Mouse (Mus musculus): ENCODE measurements around the gene Atrnl1. TPM values are rescaled to one million over a fixed set of nuclear protein-coding genes. Genes with fewer than 3 reads are reported as not detected.

Gene Atrnl1
- polyA plus RNA-seq, 1 experiment from 2014 or later, result 6.9 TPM

DNA sequence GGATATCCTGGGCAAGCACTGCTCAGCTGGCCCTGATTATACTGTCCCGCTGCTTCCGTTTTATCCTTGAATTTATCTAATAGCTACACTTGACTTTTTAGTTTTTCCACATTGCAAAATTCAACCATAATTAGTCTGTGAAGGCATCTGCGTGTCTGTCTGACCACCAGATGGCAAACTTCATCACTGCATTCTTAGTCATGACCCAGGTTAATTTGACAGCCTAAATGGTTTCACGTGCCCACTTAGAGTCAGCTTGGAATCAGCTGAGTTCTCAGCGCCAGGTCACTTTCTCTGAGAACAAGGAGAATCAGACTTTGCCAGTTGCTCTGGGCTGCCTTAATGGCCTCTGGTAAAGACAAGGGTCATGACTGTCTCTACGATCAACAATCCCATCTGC, 305.5 kb downstream of the Atrnl1 start:
- H3K27ac ChIP-seq (ENCODE audit: low read depth, low read length), result no peak overlapping the region
- no peaks in the 10 kb centered on the region for H3K27me3 ChIP-seq (replicated peaks; ENCODE audit: control insufficient read depth, insufficient read depth, low read length)
- H3K9me3 ChIP-seq (replicated peaks; ENCODE audit: control insufficient read depth, low read length), result no peaks in the 10 kb centered on the region
- no peak for ATAC-seq
- peak; percentile 39 for DNase-seq (ENCODE audit: low spot score)
- no peak overlapping the region for H3K4me3 ChIP-seq (ENCODE audit: low read depth, low read length)
- no peak overlapping the region for H3K9ac ChIP-seq (ENCODE audit: low read length)
- no peaks in the 10 kb centered on the region for H3K4me1 ChIP-seq (ENCODE audit: control insufficient read depth, insufficient read depth, low read length)
- H3K36me3 ChIP-seq (ENCODE audit: control insufficient read depth, insufficient read depth, low read length), result no peaks in the 10 kb centered on the region
- no peak overlapping the region for H3K4me2 ChIP-seq (ENCODE audit: low read length)
- WGBS, result 59% methylated on average over 6 of the region's 6 CpGs

DNA sequence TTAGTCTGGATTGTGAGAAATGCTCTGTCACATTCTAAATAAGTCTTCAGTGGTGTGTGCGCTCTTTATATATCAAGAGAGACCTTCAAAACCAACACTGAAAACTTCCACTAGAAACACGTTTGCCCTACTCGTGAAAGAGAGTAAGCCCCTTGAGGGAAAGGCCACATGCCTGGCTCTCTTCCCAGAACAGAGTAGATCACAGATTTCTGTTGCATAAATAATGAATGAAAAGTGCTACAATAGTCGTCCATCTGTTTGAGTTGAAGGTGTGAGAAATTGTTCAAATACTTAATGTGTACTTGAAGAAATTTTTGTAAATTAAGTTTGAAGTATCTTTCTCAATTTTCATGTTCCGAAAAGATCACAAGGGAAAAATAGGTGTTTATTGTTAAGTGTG, 312.2 kb downstream of the Atrnl1 start:
- no peaks in the 10 kb centered on the region for H3K27me3 ChIP-seq (replicated peaks; ENCODE audit: control insufficient read depth, insufficient read depth, low read length)
- no peak overlapping the region for H3K4me3 ChIP-seq (ENCODE audit: low read depth, low read length)
- no peak overlapping the region for H3K9ac ChIP-seq (ENCODE audit: low read length)
- H3K4me1 ChIP-seq (ENCODE audit: control insufficient read depth, insufficient read depth, low read length), result peaks cover 12% of the 10 kb centered on the region; the same call in 1 of the 2 replicates
- H3K9me3 ChIP-seq (replicated peaks; ENCODE audit: control insufficient read depth, low read length), result no peaks in the 10 kb centered on the region
- H3K36me3 ChIP-seq (ENCODE audit: control insufficient read depth, insufficient read depth, low read length), result no peaks in the 10 kb centered on the region
- ATAC-seq (no peak), DNase-seq (ENCODE audit: low spot score) (peak; percentile 46)
- 65% methylated on average over 5 of the region's 5 CpGs for WGBS
- H3K4me2 ChIP-seq (ENCODE audit: low read length), result no peak overlapping the region
- no peak overlapping the region for H3K27ac ChIP-seq (ENCODE audit: low read depth, low read length)

DNA sequence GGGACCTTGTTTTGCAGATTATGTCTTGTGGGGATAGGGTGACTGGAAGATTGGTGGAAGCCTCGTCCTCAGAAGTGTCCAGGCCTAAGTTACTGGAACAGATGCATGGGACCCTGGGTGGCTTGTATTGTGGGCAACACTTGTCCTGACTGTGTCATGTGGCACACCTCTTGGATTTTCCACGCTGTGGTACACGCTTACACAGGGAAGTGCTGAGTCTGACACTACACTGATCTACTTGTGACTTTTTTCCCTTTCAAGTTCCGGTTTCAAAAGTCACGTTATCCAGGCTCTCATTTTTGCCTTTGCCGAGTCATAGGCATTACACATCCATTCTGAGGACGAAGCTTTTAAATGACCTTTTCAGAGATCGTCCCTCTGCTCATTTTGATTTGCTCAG, 314.0 kb downstream of the Atrnl1 start:
- no peak for DNase-seq (ENCODE audit: low spot score)
- WGBS, result 62% methylated on average over 8 of the region's 8 CpGs
- H3K4me2 ChIP-seq (ENCODE audit: low read length), result no peak overlapping the region

GRCm38 (mm10) chr19:57925681-57926080, 314.8 kb downstream of the Atrnl1 start:
- peaks cover 12% of the 10 kb centered on the region; the same call in 1 of the 2 replicates for H3K4me1 ChIP-seq (ENCODE audit: control insufficient read depth, insufficient read depth, low read length)
- WGBS, result 88% methylated on average over 10 of the region's 10 CpGs
- no peak overlapping the region for H3K9ac ChIP-seq (ENCODE audit: low read length)
- H3K4me2 ChIP-seq (ENCODE audit: low read length), result no peak overlapping the region
- no peak overlapping the region for H3K4me3 ChIP-seq (ENCODE audit: low read depth, low read length)
- no peaks in the 10 kb centered on the region for H3K9me3 ChIP-seq (replicated peaks; ENCODE audit: control insufficient read depth, low read length)
- ATAC-seq, result no peak
- H3K27me3 ChIP-seq (replicated peaks; ENCODE audit: control insufficient read depth, insufficient read depth, low read length), result no peaks in the 10 kb centered on the region
- H3K27ac ChIP-seq (ENCODE audit: low read depth, low read length), result no peak overlapping the region
- no peak for DNase-seq (ENCODE audit: low spot score)
- H3K36me3 ChIP-seq (ENCODE audit: control insufficient read depth, insufficient read depth, low read length), result no peaks in the 10 kb centered on the region

More for the DNA sequence above, 314.0 kb downstream of the Atrnl1 start:
- no peak overlapping the region for H3K27ac ChIP-seq (ENCODE audit: low read depth, low read length)
- H3K9ac ChIP-seq (ENCODE audit: low read length), result no peak overlapping the region
- no peaks in the 10 kb centered on the region for H3K36me3 ChIP-seq (ENCODE audit: control insufficient read depth, insufficient read depth, low read length)
- H3K9me3 ChIP-seq (replicated peaks; ENCODE audit: control insufficient read depth, low read length), result no peaks in the 10 kb centered on the region
- ATAC-seq, result no peak
- peaks cover 12% of the 10 kb centered on the region; the same call in 1 of the 2 replicates for H3K4me1 ChIP-seq (ENCODE audit: control insufficient read depth, insufficient read depth, low read length)
- H3K4me3 ChIP-seq (ENCODE audit: low read depth, low read length), result no peak overlapping the region
- H3K27me3 ChIP-seq (replicated peaks; ENCODE audit: control insufficient read depth, insufficient read depth, low read length), result no peaks in the 10 kb centered on the region

DNA sequence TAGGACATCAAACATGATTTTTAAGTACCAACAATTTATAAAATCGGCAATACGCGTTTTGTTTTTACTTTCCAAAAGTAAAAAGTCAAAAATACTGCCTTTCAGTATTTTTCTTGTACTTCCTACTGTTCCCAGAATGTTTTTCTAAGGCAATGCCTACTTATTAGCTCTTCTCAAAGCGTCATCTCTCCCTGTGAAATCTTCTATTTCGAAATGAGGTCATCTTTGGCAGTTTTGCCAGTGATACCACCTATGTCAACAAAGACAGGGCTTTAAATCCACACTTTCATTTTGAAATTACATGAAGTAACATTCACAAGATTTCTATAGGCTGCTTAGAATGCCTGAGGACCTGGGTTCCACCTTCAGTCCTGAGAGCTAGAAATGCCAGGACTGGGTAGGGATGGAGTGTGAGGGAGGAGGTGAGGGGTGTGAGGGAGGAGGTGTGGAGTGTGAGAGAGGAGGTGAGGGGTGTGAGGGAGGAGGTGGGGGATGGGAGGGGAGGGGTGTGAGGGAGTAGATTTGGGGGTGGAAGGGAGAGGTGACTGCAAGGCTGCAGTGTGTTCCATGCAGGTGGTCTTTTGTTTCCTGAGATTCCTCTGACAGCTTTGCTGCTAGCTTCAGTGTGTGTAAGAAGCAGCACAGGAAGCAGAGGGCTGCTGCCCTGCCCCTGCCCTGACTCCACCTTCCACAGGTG, 315.5 kb downstream of the Atrnl1 start:
- H3K9me3 ChIP-seq (replicated peaks; ENCODE audit: control insufficient read depth, low read length), result no peaks in the 10 kb centered on the region
- peaks cover 12% of the 10 kb centered on the region; the same call in 1 of the 2 replicates for H3K4me1 ChIP-seq (ENCODE audit: control insufficient read depth, insufficient read depth, low read length)
- no peaks in the 10 kb centered on the region for H3K36me3 ChIP-seq (ENCODE audit: control insufficient read depth, insufficient read depth, low read length)
- DNase-seq (ENCODE audit: low spot score), result peak; percentile 45
- H3K9ac ChIP-seq (ENCODE audit: low read length), result no peak overlapping the region
- no peak overlapping the region for H3K27ac ChIP-seq (ENCODE audit: low read depth, low read length)
- H3K27me3 ChIP-seq (replicated peaks; ENCODE audit: control insufficient read depth, insufficient read depth, low read length), result no peaks in the 10 kb centered on the region
- WGBS, result 89% methylated on average over 5 of the region's 5 CpGs
- peak; percentile 74 for ATAC-seq
- H3K4me2 ChIP-seq (ENCODE audit: low read length), result no peak overlapping the region
- H3K4me3 ChIP-seq (ENCODE audit: low read depth, low read length), result no peak overlapping the region

- Histone ChIP-seq H3K27me3 (replicated peaks; ENCODE audit: control insufficient read depth, insufficient read depth, low read length) (no peaks in the 10 kb centered on the region), H3K4me2 (ENCODE audit: low read length) (peak overlapping the region; percentile 31), H3K4me1 (ENCODE audit: control insufficient read depth, insufficient read depth, low read length) (peaks cover 12% of the 10 kb centered on the region; the same call in 1 of the 2 replicates), H3K36me3 (ENCODE audit: control insufficient read depth, insufficient read depth, low read length) (no peaks in the 10 kb centered on the region), H3K9ac (ENCODE audit: low read length) (no peak overlapping the region), H3K27ac (ENCODE audit: low read depth, low read length) (0 out of 2 replicates have a peak overlapping the region, but pooled peaks have one; percentile 27), H3K4me3 (ENCODE audit: low read depth, low read length) (no peak overlapping the region), H3K9me3 (replicated peaks; ENCODE audit: control insufficient read depth, low read length) (no peaks in the 10 kb centered on the region)
- ATAC-seq (0 out of 2 replicates have a peak, but pooled peaks have one; percentile 20), DNase-seq (ENCODE audit: low spot score) (peak; percentile 49)
- 5% methylated on average over 10 of the region's 10 CpGs for WGBS
Observed at GRCm38 (mm10) chr19:57926941-57927471, 316.2 kb downstream of the Atrnl1 start.

GRCm38 (mm10) chr19:57927566-57928523, 317.0 kb downstream of the Atrnl1 start:
- Histone ChIP-seq H3K36me3 (ENCODE audit: control insufficient read depth, insufficient read depth, low read length) (no peaks in the 10 kb centered on the region), H3K4me2 (ENCODE audit: low read length) (peak overlapping the region; percentile 31), H3K4me3 (ENCODE audit: low read depth, low read length) (no peak overlapping the region), H3K27ac (ENCODE audit: low read depth, low read length) (0 out of 2 replicates have a peak overlapping the region, but pooled peaks have one; percentile 3), H3K4me1 (ENCODE audit: control insufficient read depth, insufficient read depth, low read length) (peaks cover 12% of the 10 kb centered on the region; the same call in 1 of the 2 replicates), H3K27me3 (replicated peaks; ENCODE audit: control insufficient read depth, insufficient read depth, low read length) (no peaks in the 10 kb centered on the region), H3K9me3 (replicated peaks; ENCODE audit: control insufficient read depth, low read length) (no peaks in the 10 kb centered on the region), H3K9ac (ENCODE audit: low read length) (no peak overlapping the region)
- 45% methylated on average over 11 of the region's 11 CpGs for WGBS
- DNase-seq (ENCODE audit: low spot score), result no peak
- peak; percentile 50; the same call in 1 of the 2 replicates for ATAC-seq

GRCm38 (mm10) chr19:57931626-57932025, 320.8 kb downstream of the Atrnl1 start:
- Histone ChIP-seq H3K36me3 (ENCODE audit: control insufficient read depth, insufficient read depth, low read length) (no peaks in the 10 kb centered on the region), H3K4me1 (ENCODE audit: control insufficient read depth, insufficient read depth, low read length) (peaks cover 11% of the 10 kb centered on the region; the same call in 1 of the 2 replicates), H3K4me2 (ENCODE audit: low read length) (no peak overlapping the region), H3K27me3 (replicated peaks; ENCODE audit: control insufficient read depth, insufficient read depth, low read length) (no peaks in the 10 kb centered on the region), H3K9ac (ENCODE audit: low read length) (no peak overlapping the region), H3K27ac (ENCODE audit: low read depth, low read length) (no peak overlapping the region), H3K9me3 (replicated peaks; ENCODE audit: control insufficient read depth, low read length) (no peaks in the 10 kb centered on the region), H3K4me3 (ENCODE audit: low read depth, low read length) (no peak overlapping the region)
- WGBS, result 95% methylated on average over 4 of the region's 4 CpGs
- DNase-seq (ENCODE audit: low spot score) (no peak), ATAC-seq (no peak)

All from forebrain, embryonic 14.5 days (tissue).